Mouse (Mus musculus) embryonic facial prominence, embryonic 15.5 days (tissue): ENCODE measurements around the gene Rdh5. TPM values are rescaled to one million over a fixed set of nuclear protein-coding genes. Genes with fewer than 3 reads are reported as not detected.

Experiments
- ATAC-seq: fragments of 200-750 bp; cut with Nextera tagmentation; 2 replicates; pipeline ENCODE4 v1.8.0; 2017; ENCODE audit warnings: low read depth, moderate TSS enrichment; ENCODE audit not compliant: insufficient number of reproducible peaks, low FRiP score, low TSS enrichment
- H3K27ac ChIP-seq: fragments of 300-500 bp; sonication (generic); replicated peaks from 2 replicates; pipeline ENCODE4 v1.5.1; 2015; ENCODE audit warnings: mild to moderate bottlenecking, inconsistent platforms
- H3K27me3 ChIP-seq: fragments of 300-500 bp; sonication (generic); 2 replicates; pipeline ENCODE4 v1.6.1; 2015; ENCODE audit warnings: inconsistent platforms
- H3K36me3 ChIP-seq: fragments of 300-500 bp; sonication (generic); 2 replicates; pipeline ENCODE4 v1.6.1; 2015; ENCODE audit warnings: mild to moderate bottlenecking, inconsistent platforms
- H3K4me1 ChIP-seq: fragments of 300-500 bp; sonication (generic); 2 replicates; pipeline ENCODE4 v1.6.1; 2015; ENCODE audit warnings: inconsistent platforms
- H3K4me2 ChIP-seq: fragments of 300-500 bp; sonication (generic); replicated peaks from 2 replicates; pipeline ENCODE4 v1.6.1; 2015; ENCODE audit warnings: mild to moderate bottlenecking, inconsistent platforms
- H3K4me3 ChIP-seq: fragments of 300-500 bp; sonication (generic); replicated peaks from 2 replicates; pipeline ENCODE4 v1.5.1; 2015; ENCODE audit warnings: mild to moderate bottlenecking, inconsistent platforms
- H3K9ac ChIP-seq: fragments of 300-500 bp; sonication (generic); 2 replicates; pipeline ENCODE4 v1.6.1; 2015; ENCODE audit warnings: inconsistent platforms
- H3K9me3 ChIP-seq: fragments of 300-500 bp; sonication (generic); replicated peaks from 2 replicates; pipeline ENCODE4 v1.6.1; 2016; ENCODE audit warnings: inconsistent platforms
- WGBS: fragments of 180-500 bp; shearing (Covaris S2); methylation state at CpG from one replicate; pipeline ENCODE4 v1.1.7; 2015; 5-methylcytosine and 5-hydroxymethylcytosine counted together
- polyA plus RNA-seq: library from polyadenylated mRNA; unstranded; fragments of >200 nt; fragmentation: Nextera tagmentation; extraction: Ambion mirVana; gene quantifications from 2 replicates; pipeline ENCODE4 v1.2.1, GENCODE M21; 2015

The Rdh5 gene
- polyA plus RNA-seq, 1 experiment from 2014 or later = 21.3 TPM

DNA sequence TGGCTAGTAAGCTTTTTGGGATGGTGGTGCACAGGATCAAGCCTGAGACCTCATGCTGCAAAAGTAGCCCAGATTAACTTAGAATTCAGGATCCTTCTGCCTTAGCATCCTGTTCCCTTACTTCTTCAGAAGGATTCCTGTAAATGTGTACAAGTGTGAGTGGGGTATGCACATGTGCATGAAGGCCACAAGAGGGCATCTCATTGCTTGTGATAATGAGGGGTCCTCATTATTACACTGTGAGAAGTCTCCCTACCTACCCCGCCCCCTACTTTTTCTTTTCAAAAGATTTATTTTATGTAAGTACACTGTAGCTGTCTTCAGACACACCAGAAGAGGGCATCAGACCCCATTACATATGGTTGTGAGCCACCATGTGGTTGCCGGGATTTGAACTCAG lies 7.1 kb downstream of the Rdh5 start:
- Histone ChIP-seq H3K4me3 (no peak overlapping the region), H3K36me3 (peaks cover 51% of the 10 kb centered on the region), H3K9ac (no peak overlapping the region), H3K4me2 (no peak overlapping the region), H3K27ac (no peak overlapping the region), H3K4me1 (peaks cover 52% of the 10 kb centered on the region), H3K27me3 (no peaks in the 10 kb centered on the region), H3K9me3 (no peaks in the 10 kb centered on the region)
- no peak for ATAC-seq
- 81% methylated on average over 2 of the region's 2 CpGs for WGBS

DNA sequence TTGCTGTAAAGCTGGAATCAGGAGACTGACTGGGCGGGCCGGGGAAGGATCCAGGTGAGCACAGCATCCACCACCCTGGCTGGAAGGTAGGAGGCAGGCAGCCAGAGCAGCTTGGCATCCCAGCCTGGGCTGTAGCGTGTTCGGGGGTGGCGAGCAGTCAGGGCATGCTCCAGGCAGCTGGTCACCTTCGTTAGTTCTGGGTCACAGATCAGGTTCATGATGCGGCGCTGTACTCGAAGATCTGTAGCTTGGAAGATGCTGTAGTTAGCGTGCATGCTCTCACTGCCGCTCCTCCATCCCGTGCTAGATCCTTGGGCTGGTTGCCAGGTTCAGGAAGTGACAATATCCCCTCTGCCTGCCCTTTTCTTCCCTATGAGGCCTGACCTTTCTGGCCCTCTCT lies 9.0 kb downstream of the Rdh5 start:
- 87% methylated on average over 12 of the region's 12 CpGs for WGBS
- ATAC-seq = no peak

DNA sequence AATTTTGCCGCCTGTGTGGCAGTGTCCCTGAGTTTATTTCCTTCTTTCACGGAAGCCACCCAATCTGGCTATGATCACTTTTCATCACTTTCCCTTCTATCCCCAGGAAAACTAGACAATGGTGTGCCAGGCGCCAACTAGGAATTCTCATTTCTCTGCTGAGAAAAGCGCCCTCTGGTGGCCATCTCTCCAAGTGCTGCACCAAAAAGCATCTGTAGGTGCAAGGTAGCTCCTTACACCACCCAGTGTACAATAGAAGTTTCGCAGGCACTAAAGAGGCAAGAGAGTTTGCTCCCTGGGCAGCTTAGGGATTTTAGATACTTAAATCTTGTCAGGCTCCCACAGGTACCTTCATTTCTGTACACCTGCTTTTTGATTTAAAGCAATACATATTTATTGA lies 9.5 kb downstream of the Rdh5 start:
- Histone ChIP-seq H3K9ac (no peak overlapping the region), H3K9me3 (no peaks in the 10 kb centered on the region), H3K4me1 (peaks cover 45% of the 10 kb centered on the region), H3K27me3 (no peaks in the 10 kb centered on the region), H3K36me3 (peaks cover 48% of the 10 kb centered on the region), H3K4me3 (no peak overlapping the region), H3K4me2 (no peak overlapping the region), H3K27ac (peak overlapping the region; percentile 52; the same call in 1 of the 2 replicates)
- no peak for ATAC-seq
- 7% methylated on average over 5 of the region's 5 CpGs for WGBS

More for the DNA sequence above, 9.0 kb downstream of the Rdh5 start:
- no peak overlapping the region for H3K9ac ChIP-seq
- H3K4me1 ChIP-seq = peaks cover 45% of the 10 kb centered on the region
- H3K27ac ChIP-seq = no peak overlapping the region
- no peaks in the 10 kb centered on the region for H3K27me3 ChIP-seq
- H3K9me3 ChIP-seq = no peaks in the 10 kb centered on the region
- no peak overlapping the region for H3K4me3 ChIP-seq
- peaks cover 51% of the 10 kb centered on the region for H3K36me3 ChIP-seq
- H3K4me2 ChIP-seq = no peak overlapping the region

DNA sequence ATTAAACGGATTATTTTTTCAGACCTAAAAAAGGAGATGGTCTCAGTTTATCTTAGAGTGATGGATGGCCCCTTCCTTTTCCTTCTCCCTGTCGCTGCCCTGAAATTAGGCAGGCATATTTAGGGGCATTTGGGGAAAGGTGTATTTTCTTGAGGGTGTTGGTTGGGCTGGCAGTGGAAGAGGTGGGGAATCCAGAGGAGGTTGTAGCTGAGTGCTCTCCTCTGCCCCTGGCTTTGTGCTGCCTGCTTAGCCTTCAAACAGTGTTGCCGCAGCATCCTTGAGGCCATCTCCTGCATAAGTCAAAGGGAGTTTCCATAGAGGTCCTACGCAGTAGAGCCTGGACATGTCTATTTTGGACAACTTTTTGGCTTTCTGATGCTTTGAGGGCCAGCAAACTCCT lies 9.9 kb downstream of the Rdh5 start:
- Histone ChIP-seq H3K27ac (peak overlapping the region; percentile 52; the same call in 1 of the 2 replicates), H3K4me2 (0 out of 2 replicates have a peak overlapping the region, but pooled peaks have one; percentile 84), H3K4me3 (no peak overlapping the region), H3K27me3 (no peaks in the 10 kb centered on the region), H3K9me3 (no peaks in the 10 kb centered on the region), H3K9ac (no peak overlapping the region), H3K4me1 (peaks cover 45% of the 10 kb centered on the region), H3K36me3 (peaks cover 44% of the 10 kb centered on the region)
- WGBS = 74% methylated on average over 4 of the region's 4 CpGs
- ATAC-seq = no peak

DNA sequence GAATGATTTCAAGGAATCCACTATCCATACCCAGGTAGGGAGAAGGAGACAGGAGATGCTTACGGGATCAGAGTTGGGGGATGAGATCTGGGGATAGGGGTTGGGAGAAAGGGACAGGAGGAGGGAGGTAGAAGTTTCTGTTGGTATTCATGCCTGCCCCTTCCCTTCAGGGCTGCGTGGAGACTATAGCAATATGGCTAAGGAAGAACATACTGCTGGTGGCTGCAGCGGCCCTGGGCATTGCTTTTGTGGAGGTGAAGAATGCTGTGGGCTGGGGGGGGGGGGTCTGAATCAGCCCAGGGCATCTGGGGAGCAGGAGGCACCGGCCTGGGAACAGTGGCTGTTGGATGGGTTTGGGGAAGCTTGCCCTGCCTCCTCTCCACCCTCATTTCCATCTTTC lies 10.4 kb downstream of the Rdh5 start:
- Histone ChIP-seq H3K4me1 (peaks cover 43% of the 10 kb centered on the region), H3K9me3 (no peaks in the 10 kb centered on the region), H3K4me3 (no peak overlapping the region), H3K36me3 (peaks cover 39% of the 10 kb centered on the region), H3K9ac (no peak overlapping the region), H3K27ac (no peak overlapping the region), H3K27me3 (no peaks in the 10 kb centered on the region), H3K4me2 (peak overlapping the region; percentile 84; the same call in 1 of the 2 replicates)
- no peak for ATAC-seq
- WGBS = 72% methylated on average over 4 of the region's 4 CpGs

DNA sequence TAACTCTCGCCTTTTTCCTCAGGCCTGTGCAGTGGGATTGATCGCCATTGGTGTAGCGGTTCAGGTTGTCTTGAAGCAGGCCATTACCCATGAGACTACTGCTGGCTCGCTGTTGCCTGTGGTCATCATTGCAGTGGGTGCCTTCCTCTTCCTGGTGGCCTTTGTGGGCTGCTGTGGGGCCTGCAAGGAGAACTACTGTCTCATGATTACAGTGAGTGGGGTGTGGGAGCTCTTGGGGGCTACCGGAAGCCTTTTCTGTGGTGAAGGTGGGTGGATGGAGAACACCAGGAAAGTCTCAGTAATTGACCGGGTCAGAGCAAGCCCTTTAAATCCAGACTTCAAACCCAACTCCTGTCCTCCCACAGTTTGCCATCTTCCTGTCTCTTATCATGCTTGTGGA lies 11.3 kb downstream of the Rdh5 start:
- H3K4me3 ChIP-seq = peak overlapping the region; percentile 92
- no peaks in the 10 kb centered on the region for H3K27me3 ChIP-seq
- ATAC-seq = no peak
- no peak overlapping the region for H3K9ac ChIP-seq
- peak overlapping the region; percentile 84 for H3K4me2 ChIP-seq
- H3K9me3 ChIP-seq = no peaks in the 10 kb centered on the region
- H3K36me3 ChIP-seq = peaks cover 31% of the 10 kb centered on the region
- WGBS = 90% methylated on average over 6 of the region's 6 CpGs
- H3K27ac ChIP-seq = peak overlapping the region; percentile 98; the same call in 1 of the 2 replicates
- H3K4me1 ChIP-seq = peaks cover 43% of the 10 kb centered on the region

DNA sequence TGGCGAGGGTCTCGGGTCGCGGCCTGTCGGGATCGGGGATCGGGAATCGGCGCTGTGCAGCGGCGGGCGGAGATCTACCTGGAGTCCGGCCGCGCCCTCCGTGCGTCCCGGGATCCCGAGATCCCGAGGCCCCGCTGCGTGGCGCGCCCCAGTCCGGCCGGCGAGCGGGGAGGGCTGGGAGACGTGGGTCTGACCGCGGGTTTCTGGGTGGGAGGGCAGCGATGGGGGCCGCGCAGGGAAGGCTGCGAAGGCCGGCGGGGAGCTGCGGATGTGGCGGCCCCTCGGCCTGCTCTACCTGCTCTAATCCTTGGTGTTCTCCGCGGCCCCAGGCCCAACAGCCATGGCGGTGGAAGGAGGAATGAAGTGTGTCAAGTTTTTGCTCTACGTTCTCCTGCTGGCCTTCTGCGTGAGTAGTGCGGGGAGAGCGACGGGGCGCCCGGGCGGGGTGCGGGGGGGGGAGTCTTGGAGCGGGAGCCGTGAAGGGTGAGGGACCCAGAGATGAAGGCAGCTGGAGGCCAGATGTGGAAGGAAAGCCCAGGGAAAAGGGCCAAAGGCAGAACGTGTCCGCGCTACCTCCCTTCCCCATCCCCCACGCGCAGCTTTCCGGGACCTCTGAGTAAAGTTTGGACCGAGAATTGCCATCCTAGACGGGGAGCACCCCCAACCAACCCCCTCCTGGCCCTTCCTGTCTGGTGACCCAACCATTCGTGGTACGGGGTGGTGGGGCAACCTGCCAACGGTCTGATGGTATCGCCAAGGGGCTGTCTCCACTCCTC lies 12.4 kb downstream of the Rdh5 start:
- peak; percentile 45 for ATAC-seq
- Histone ChIP-seq H3K4me2 (peak overlapping the region; percentile 84), H3K9ac (peak overlapping the region; percentile 95), H3K9me3 (no peaks in the 10 kb centered on the region), H3K4me1 (peaks cover 43% of the 10 kb centered on the region), H3K27ac (peak overlapping the region; percentile 98), H3K27me3 (no peaks in the 10 kb centered on the region), H3K36me3 (peaks cover 22% of the 10 kb centered on the region), H3K4me3 (peak overlapping the region; percentile 92)
- WGBS = under 1% methylated on average over 66 of the region's 66 CpGs

DNA sequence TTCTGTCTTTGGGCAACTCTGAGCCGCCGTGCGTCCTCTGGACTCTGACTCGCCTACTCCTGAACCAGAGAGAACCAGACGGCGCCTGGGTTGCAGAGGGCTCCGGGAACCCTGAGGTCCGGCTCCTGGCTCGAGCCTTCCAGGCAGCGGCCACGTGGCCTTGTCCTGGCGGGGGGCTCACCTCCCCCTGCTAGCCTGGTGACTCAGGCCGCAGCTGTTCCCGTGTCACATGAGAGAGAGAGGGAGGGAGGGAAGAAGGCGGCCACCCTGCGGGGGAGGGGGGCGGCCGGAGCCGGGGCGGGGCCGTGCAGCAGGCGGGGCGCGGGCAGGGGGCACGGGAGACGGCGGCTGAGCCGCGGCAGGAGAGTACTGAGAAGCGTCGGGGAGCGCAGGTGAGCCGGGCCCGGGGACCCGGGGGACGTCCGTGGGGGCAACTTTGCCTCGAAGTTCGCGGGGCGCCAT lies 13.1 kb downstream of the Rdh5 start:
- Histone ChIP-seq H3K27me3 (no peaks in the 10 kb centered on the region), H3K4me1 (peaks cover 43% of the 10 kb centered on the region), H3K4me2 (peak overlapping the region; percentile 84), H3K9me3 (no peaks in the 10 kb centered on the region), H3K36me3 (peaks cover 16% of the 10 kb centered on the region), H3K27ac (peak overlapping the region; percentile 98), H3K9ac (peak overlapping the region; percentile 95), H3K4me3 (peak overlapping the region; percentile 92)
- 3% methylated on average over 34 of the region's 41 CpGs for WGBS
- ATAC-seq = peak; percentile 89

DNA sequence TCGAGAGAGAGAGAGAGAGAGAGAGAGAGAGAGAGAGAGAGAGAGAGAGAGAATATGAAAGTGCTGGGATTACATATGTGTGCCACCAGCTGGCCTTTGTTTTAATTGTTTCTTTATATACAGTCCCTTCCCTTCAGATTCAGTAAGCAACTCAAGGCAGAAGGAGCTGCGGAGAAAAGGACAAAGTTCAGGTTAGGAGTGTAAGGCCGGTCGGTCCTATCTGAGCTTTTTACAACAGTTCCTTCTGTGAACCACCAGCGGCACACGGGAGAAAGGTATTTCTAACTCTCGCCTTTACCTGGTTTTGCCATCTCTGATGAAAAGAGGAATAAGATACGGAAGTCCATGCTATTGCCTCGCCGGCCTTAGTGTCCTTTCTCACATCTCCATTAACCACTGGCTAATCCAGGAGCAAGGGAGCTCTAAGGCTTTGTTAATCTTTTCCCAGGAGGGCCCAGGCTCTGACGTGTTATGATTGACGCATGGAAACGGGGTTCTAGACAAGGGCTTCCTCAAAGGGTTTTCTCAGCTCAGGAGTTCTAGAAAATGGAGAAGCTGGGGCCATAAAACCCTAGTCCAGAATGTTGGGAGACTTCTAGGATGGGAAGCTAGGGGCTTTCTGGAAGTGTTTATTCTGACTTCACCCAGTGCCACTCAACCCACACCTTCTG lies 13.8 kb downstream of the Rdh5 start:
- Histone ChIP-seq H3K27ac (peak overlapping the region; percentile 98), H3K4me1 (peaks cover 40% of the 10 kb centered on the region), H3K4me2 (peak overlapping the region; percentile 84), H3K36me3 (peaks cover 9% of the 10 kb centered on the region), H3K4me3 (peak overlapping the region; percentile 92), H3K9me3 (no peaks in the 10 kb centered on the region), H3K9ac (peak overlapping the region; percentile 95), H3K27me3 (no peaks in the 10 kb centered on the region)
- whole genome bisulfite sequencing = 61% methylated on average over 13 of the region's 13 CpGs
- no peak for ATAC-seq

DNA sequence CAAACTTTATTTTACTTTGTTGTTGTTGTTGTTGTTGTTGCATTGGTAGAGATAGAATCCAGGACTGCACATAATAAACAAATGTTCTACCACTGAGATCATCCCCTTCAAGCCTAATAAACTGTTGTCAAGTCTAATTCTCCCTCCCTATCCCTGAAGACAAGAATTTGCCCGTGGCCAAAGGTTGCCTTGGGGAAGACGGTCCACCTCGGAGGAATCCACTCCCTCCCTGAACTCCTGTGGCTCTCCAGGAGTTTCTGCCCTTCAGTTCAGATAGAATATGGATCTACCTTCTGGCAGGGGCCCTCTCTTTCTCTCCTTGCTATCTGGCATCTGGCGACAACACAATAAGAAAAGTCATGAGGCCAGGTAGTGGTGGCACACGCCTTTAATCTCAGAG lies 17.9 kb downstream of the Rdh5 start:
- H3K27me3 ChIP-seq = no peaks in the 10 kb centered on the region
- peaks cover 9% of the 10 kb centered on the region; the same call in 1 of the 2 replicates for H3K4me1 ChIP-seq
- H3K9ac ChIP-seq = no peak overlapping the region
- H3K36me3 ChIP-seq = no peaks in the 10 kb centered on the region
- H3K4me3 ChIP-seq = no peak overlapping the region
- no peaks in the 10 kb centered on the region for H3K9me3 ChIP-seq
- WGBS = 63% methylated on average over 5 of the region's 5 CpGs
- no peak for ATAC-seq
- H3K4me2 ChIP-seq = no peak overlapping the region
- no peak overlapping the region for H3K27ac ChIP-seq

DNA sequence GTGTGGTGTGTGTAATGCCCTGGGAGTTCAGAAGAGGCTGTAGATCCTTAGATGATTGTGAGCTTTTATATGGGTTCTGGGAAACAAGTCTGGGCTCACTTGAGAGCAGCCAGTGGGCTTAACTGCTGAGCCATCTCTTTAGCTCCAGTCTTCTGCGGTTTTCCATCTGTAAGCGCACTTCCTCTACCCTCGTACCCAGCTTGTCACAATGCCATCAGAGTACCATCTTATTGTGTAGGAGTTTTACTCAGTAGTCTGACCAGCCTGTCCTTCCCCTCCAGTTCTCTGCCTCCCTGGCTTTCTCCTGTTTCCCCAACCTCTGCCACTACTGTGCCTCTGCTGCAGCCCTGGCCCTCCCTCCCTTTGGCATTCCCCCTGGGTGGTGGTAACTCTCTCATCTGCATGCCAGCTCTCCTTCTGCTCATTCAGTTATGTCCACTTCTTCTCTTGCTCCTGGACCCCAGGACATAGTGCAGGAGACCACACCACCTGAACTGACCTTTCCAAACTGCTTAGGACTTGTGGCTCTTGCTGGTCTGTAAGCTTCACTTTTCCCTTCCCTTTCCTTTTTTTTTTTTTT lies 20.2 kb downstream of the Rdh5 start:
- Histone ChIP-seq H3K27ac (no peak overlapping the region), H3K4me3 (no peak overlapping the region), H3K9me3 (no peaks in the 10 kb centered on the region), H3K27me3 (no peaks in the 10 kb centered on the region), H3K4me1 (no peaks in the 10 kb centered on the region), H3K36me3 (no peaks in the 10 kb centered on the region), H3K4me2 (no peak overlapping the region), H3K9ac (no peak overlapping the region)
- 62% methylated on average over 3 of the region's 3 CpGs for WGBS
- no peak for ATAC-seq
